Mouse (Mus musculus) forebrain, postnatal 0 days (tissue): ENCODE measurements around the gene Fbxo47. TPM values are rescaled to one million over a fixed set of nuclear protein-coding genes. Genes with fewer than 3 reads are reported as not detected.

Experiments
- ATAC-seq: fragments of 200-750 bp; cut with Nextera tagmentation; 2 replicates; pipeline ENCODE4 v1.8.0; 2017; ENCODE audit warnings: mild to moderate bottlenecking, moderate library complexity
- DNase-seq: peaks from one replicate; pipeline ENCODE4 v3.0.0-alpha.2; 2015
- H3K27ac ChIP-seq: fragments of 300-500 bp; sonication (generic); 2 replicates; pipeline ENCODE4 v1.5.1; 2014; ENCODE audit warnings: low read depth, mild to moderate bottlenecking, antibody characterized with exemption, low read length, moderate library complexity, mixed read lengths
- H3K27me3 ChIP-seq: fragments of 300-500 bp; sonication (generic); 2 replicates; pipeline ENCODE4 v1.6.1; 2014; ENCODE audit warnings: mild to moderate bottlenecking, low read length, mixed read lengths; ENCODE audit not compliant: insufficient read depth
- H3K36me3 ChIP-seq: fragments of 300-500 bp; sonication (generic); 2 replicates; pipeline ENCODE4 v1.6.1; 2014; ENCODE audit warnings: mild to moderate bottlenecking, moderate library complexity; ENCODE audit not compliant: insufficient read depth
- H3K4me1 ChIP-seq: fragments of 300-500 bp; sonication (generic); 2 replicates; pipeline ENCODE4 v1.6.1; 2014; ENCODE audit warnings: antibody characterized with exemption; ENCODE audit not compliant: insufficient read depth
- H3K4me2 ChIP-seq: fragments of 300-500 bp; sonication (generic); 2 replicates; pipeline ENCODE4 v1.6.1; 2014; ENCODE audit warnings: low read depth, mild to moderate bottlenecking, moderate library complexity
- H3K4me3 ChIP-seq: fragments of 300-500 bp; sonication (generic); 2 replicates; pipeline ENCODE4 v1.5.1; 2014; ENCODE audit warnings: low read depth, low read length, mixed read lengths
- H3K9ac ChIP-seq: fragments of 300-500 bp; sonication (generic); 2 replicates; pipeline ENCODE4 v1.6.1; 2014; ENCODE audit warnings: mild to moderate bottlenecking
- H3K9me3 ChIP-seq: fragments of 300-500 bp; sonication (generic); 2 replicates; pipeline ENCODE4 v1.6.1; 2016; ENCODE audit warnings: low read length
- CTCF ChIP-seq: sonication (generic); IDR thresholded peaks from 2 replicates; pipeline ENCODE4 v1.5.1; 2016; ENCODE audit warnings: antibody characterized with exemption, control low read depth, low read depth
- WGBS: fragments of 180-500 bp; shearing (Covaris S2); extraction: QIAGEN DNeasy Blood & Tissue Kit; methylation state at CpG from one replicate; pipeline ENCODE4 v1.1.7; 2014; 5-methylcytosine and 5-hydroxymethylcytosine counted together
- polyA plus RNA-seq: library from polyadenylated mRNA; unstranded; fragments of >200 nt; fragmentation: Nextera tagmentation; extraction: Ambion mirVana; gene quantifications from 2 replicates; pipeline ENCODE4 v1.2.1, GENCODE M21; 2015
- total RNA-seq: library from RNA; depleted of rRNA; stranded (reverse); fragments of >200 nt; gene quantifications from 2 replicates; pipeline ENCODE4 v1.2.3, GENCODE M21; 2014

Fbxo47 gene
- total and polyA plus RNA-seq, 2 experiments from 2014 or later: 0.58 to 1.3 TPM

- H3K4me2 ChIP-seq: no peak overlapping the region
- H3K9me3 ChIP-seq: no peaks in the 10 kb centered on the region
- no peak for TF ChIP-seq CTCF
- no peak for DNase-seq
- no peaks in the 10 kb centered on the region for H3K27me3 ChIP-seq
- no peak overlapping the region for H3K27ac ChIP-seq
- no peak overlapping the region for H3K4me3 ChIP-seq
- 76% methylated on average over 9 of the region's 9 CpGs for WGBS
- H3K4me1 ChIP-seq: no peaks in the 10 kb centered on the region
- ATAC-seq: no peak
- no peak overlapping the region for H3K9ac ChIP-seq
- peaks cover 69% of the 10 kb centered on the region for H3K36me3 ChIP-seq
These were observed 58.0 kb downstream of the Fbxo47 start for GRCm38 (mm10) chr11:97825971-97826370.

- H3K27me3 ChIP-seq: no peaks in the 10 kb centered on the region
- no peak overlapping the region for H3K9ac ChIP-seq
- H3K27ac ChIP-seq: no peak overlapping the region
- H3K4me3 ChIP-seq: no peak overlapping the region
- 87% methylated on average over 10 of the region's 10 CpGs for WGBS
- no peak for DNase-seq
- H3K9me3 ChIP-seq: no peaks in the 10 kb centered on the region
- no peaks in the 10 kb centered on the region for H3K4me1 ChIP-seq
- H3K4me2 ChIP-seq: no peak overlapping the region
- no peak for TF ChIP-seq CTCF
- no peak for ATAC-seq
- H3K36me3 ChIP-seq: peaks cover 71% of the 10 kb centered on the region
These were observed 58.7 kb downstream of the Fbxo47 start for GRCm38 (mm10) chr11:97825295-97825694.

- H3K4me1 ChIP-seq: no peaks in the 10 kb centered on the region
- peaks cover 69% of the 10 kb centered on the region for H3K36me3 ChIP-seq
- TF ChIP-seq CTCF: no peak
- no peak for DNase-seq
- no peaks in the 10 kb centered on the region for H3K9me3 ChIP-seq
- no peak for ATAC-seq
- WGBS: 51% methylated on average over 6 of the region's 6 CpGs
- no peak overlapping the region for H3K4me2 ChIP-seq
- H3K9ac ChIP-seq: no peak overlapping the region
- H3K4me3 ChIP-seq: no peak overlapping the region
- no peak overlapping the region for H3K27ac ChIP-seq
- no peaks in the 10 kb centered on the region for H3K27me3 ChIP-seq
These were observed 59.1 kb downstream of the Fbxo47 start for GRCm38 (mm10) chr11:97824895-97825294.

- Histone ChIP-seq H3K9me3 (no peaks in the 10 kb centered on the region), H3K36me3 (peaks cover 72% of the 10 kb centered on the region), H3K27me3 (no peaks in the 10 kb centered on the region), H3K4me3 (no peak overlapping the region), H3K4me2 (no peak overlapping the region), H3K4me1 (no peaks in the 10 kb centered on the region), H3K9ac (no peak overlapping the region), H3K27ac (no peak overlapping the region)
- ATAC-seq (no peak), DNase-seq (no peak)
- WGBS: 95% methylated on average over 11 of the region's 11 CpGs
- no peak for TF ChIP-seq CTCF
These were observed 59.8 kb downstream of the Fbxo47 start for GRCm38 (mm10) chr11:97824168-97824567.

GRCm38 (mm10) chr11:97822840-97823603 lies 60.9 kb downstream of the Fbxo47 start:
- H3K9ac ChIP-seq: no peak overlapping the region
- no peak overlapping the region for H3K4me2 ChIP-seq
- H3K4me1 ChIP-seq: no peaks in the 10 kb centered on the region
- no peaks in the 10 kb centered on the region for H3K27me3 ChIP-seq
- no peak overlapping the region for H3K4me3 ChIP-seq
- no peak overlapping the region for H3K27ac ChIP-seq
- ATAC-seq: no peak
- 84% methylated on average over 20 of the region's 20 CpGs for WGBS
- no peak for TF ChIP-seq CTCF
- H3K36me3 ChIP-seq: peaks cover 68% of the 10 kb centered on the region
- no peak for DNase-seq
- no peaks in the 10 kb centered on the region for H3K9me3 ChIP-seq

- H3K27ac ChIP-seq: no peak overlapping the region
- no peaks in the 10 kb centered on the region for H3K4me1 ChIP-seq
- H3K36me3 ChIP-seq: peaks cover 56% of the 10 kb centered on the region
- H3K9ac ChIP-seq: no peak overlapping the region
- H3K9me3 ChIP-seq: no peaks in the 10 kb centered on the region
- H3K4me3 ChIP-seq: no peak overlapping the region
- ATAC-seq (no peak), DNase-seq (no peak)
- WGBS: 88% methylated on average over 8 of the region's 8 CpGs
- no peaks in the 10 kb centered on the region for H3K27me3 ChIP-seq
- TF ChIP-seq CTCF: no peak
- H3K4me2 ChIP-seq: no peak overlapping the region
These were observed 62.4 kb downstream of the Fbxo47 start for GRCm38 (mm10) chr11:97821401-97822064.

GRCm38 (mm10) chr11:97820840-97821239 lies 63.1 kb downstream of the Fbxo47 start:
- no peaks in the 10 kb centered on the region for H3K4me1 ChIP-seq
- 50% methylated on average over 4 of the region's 4 CpGs for WGBS
- peaks cover 56% of the 10 kb centered on the region for H3K36me3 ChIP-seq
- DNase-seq (no peak), ATAC-seq (no peak)
- TF ChIP-seq CTCF: no peak
- H3K4me2 ChIP-seq: no peak overlapping the region
- no peak overlapping the region for H3K9ac ChIP-seq
- no peak overlapping the region for H3K4me3 ChIP-seq
- no peaks in the 10 kb centered on the region for H3K27me3 ChIP-seq
- no peaks in the 10 kb centered on the region for H3K9me3 ChIP-seq
- no peak overlapping the region for H3K27ac ChIP-seq
